Mouse (Mus musculus): ENCODE measurements around the gene Dera. TPM values are rescaled to one million over a fixed set of nuclear protein-coding genes. Genes with fewer than 3 reads are reported as not detected.

Dera gene
- total RNA-seq, 2 experiments from 2014 or later = 43.3 to 50.6 TPM

DNA sequence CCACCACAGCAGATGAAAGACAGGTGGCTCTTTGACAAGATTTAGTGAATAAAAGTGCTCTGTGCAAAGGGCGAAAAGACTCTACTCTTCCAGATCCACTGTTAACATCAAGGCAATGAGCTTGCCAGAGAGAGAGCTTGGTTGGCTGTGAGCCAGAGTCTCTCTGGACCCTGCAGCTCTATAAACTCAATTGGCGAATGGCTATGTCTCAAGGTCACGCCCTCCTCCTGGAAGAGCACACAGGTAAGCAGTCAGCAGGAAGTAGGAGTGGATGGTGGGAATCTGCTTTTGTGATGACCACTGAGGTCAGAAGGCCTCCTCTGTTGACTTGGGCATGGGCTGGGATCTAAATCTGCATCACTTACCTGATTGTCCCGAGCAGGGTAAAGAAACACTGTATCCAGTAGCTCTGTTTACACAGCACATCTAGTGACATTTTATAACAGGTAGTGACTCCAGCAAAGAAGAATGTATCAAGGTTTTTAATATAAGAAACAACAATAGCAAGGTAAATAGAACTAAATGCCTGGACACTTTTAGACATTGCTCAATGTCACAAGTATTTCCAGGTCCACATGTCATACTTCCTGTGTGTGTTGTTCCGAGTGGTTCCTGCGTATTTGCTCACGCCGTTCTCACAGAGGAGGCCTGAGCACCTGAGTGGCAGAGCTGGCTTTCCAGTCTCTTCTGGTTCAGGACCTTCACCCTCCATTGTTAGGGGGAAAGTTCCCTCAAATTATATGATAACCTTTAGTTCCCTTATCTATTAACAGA is 120.3 kb downstream of the Dera start:
- 0 out of 2 replicates have a peak, but pooled peaks have one; percentile 8 for ATAC-seq (ENCODE audit: poor library complexity, severe bottlenecking)

DNA sequence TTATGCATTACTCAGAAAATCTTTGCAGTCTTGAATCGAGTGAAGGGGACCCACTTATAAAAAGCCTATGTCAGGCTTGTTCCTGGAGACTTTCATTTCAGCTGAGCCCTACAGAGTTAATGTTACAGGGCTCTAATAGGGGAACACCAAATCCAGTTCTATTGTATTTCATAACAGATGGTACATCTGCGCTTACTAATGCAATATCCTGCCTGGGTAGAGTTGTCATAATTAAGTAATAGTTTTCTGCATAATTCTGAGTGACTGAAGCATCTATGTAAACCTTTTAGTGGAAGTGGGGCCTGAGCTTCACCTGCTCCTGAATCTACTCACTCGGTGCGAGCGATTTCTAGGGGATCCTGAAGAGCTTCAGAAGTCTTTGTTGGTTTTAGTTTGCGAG is 131.3 kb downstream of the Dera start:
- ATAC-seq (ENCODE audit: poor library complexity, severe bottlenecking) = peak; percentile 81

DNA sequence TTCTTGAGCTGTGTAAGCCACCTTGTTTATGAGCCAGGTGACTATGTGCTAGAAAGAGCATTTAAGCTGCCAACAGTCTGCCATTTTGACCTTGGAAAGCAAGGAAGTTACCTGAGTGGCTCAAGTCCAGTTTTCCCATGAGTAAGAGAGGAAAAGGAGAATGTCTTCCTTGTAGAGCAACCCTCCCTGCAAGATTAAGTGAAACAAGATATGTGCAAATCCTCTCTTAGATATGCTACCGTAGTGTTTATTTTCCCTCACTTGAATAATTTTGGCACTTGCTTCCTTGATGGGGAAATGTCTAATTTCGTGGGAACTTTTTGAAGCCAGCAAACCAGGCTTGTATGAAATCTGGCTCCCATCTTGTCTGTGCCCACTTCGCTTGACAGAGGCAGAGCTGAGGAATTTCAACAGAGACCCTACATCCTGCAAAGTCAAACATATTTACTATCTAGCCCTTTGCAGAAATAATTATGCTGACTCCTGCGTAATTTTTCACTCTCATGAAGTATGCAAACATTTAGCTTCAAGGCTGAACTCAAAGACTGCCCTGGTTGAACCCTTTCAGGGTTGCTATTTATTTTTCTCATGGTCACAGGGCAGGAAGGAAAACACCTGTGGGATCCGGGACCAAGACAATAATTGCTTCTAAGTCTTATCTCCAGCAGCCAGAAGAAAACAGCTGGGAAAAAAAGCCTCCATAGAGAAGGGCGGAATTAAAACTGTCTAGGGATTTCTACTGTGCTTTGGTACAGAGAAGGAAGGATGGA is 132.0 kb downstream of the Dera start:
- ATAC-seq (ENCODE audit: poor library complexity, severe bottlenecking) = no peak

DNA sequence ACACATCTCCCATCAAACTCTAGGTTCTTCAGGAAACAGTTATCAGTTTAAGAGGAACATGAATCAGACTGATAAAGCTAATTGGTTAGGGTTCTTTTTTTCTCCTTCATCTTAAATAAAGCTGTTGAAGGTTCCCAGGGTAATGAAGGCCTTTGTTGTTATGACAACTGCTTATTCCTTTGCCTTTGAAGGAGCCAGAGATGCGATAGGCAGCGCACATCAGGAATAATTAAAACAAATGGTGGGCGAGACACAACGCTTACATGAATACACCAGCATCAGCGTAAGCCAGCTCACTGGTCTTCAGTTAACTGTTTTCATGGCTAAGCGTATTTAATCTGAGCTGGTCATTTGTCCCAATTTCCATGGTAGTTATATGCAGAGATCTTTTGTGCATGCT is 132.9 kb downstream of the Dera start:
- no peak for ATAC-seq (ENCODE audit: poor library complexity, severe bottlenecking)

DNA sequence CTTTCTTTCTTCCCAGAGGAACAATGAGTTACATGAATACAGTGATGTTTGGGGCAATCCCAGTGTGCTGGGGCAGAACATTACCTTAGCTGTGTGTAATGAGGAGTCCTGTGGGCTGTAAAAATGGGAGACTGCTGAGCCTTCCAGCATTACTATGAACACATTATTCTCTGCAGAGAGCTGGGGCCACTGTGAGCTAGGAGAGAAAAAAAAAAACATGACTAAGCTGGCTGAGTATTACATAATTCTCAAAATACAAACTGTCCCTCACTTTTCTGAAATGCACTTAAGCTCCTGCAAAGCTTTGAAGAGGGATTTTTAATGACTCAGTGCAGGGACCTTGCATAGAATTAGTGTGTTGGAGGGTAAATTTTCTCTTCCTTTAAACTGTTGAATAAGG is 143.3 kb downstream of the Dera start:
- no peak for ATAC-seq (ENCODE audit: poor library complexity, severe bottlenecking)

DNA sequence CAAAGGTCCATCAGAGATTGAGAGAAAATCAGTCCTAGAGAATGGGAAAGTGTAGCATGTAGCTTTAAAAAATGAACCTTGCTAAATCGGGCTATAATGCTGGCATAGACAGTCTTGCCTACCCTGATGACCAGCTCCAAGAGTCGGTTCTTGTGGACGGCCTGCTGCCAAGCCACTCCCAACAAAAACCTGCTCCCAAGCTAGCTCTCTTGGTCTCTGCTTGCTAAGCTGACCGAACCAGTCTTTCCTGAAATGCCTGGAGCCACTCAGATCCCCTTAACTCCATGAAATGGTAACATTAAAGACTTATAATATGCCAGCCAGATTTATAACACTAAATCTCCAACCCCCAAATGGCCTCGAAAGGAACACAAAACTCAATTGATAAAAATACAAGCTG is 146.9 kb downstream of the Dera start:
- ATAC-seq (ENCODE audit: poor library complexity, severe bottlenecking) = no peak

Other genes with a start within 250 kb of the Dera start
- gene Eps8, start 99.7 kb upstream of the Dera start, total RNA-seq (2015) = 27.2 and 34.8 TPM in 2 replicates
- 28.9 and 32.4 TPM in 2 replicates for gene Eps8, start 99.7 kb upstream of the Dera start, total RNA-seq (2017)
- gene Strap, start 19.5 kb upstream of the Dera start, total RNA-seq (2015) = 105 and 110 TPM in 2 replicates
- 90.4 and 90.8 TPM in 2 replicates for gene Strap, start 19.5 kb upstream of the Dera start, total RNA-seq (2017)

Data from megakaryocyte, adult 5-6 weeks (primary cell).